Mouse (Mus musculus) midbrain, embryonic 14.5 days (tissue): ENCODE data around the gene Thtpa. TPM values are rescaled to one million over a fixed set of nuclear protein-coding genes. Genes with fewer than 3 reads are reported as not detected.

Source experiments
- polyA plus RNA-seq: library from polyadenylated mRNA; unstranded; fragments of >200 nt; fragmentation: Nextera tagmentation; extraction: Ambion mirVana; gene quantifications from 2 replicates; pipeline ENCODE4 v1.2.1, GENCODE M21; 2014

Gene Thtpa
- polyA plus RNA-seq, 1 experiment from 2014 or later = 33.7 TPM

Other genes with a start within 250 kb of the Thtpa start
- 6.0 and 9.4 TPM in 2 replicates for gene Homez, start 223.8 kb upstream of the Thtpa start, polyA plus RNA-seq
- gene Ppp1r3e, start 217.2 kb upstream of the Thtpa start, polyA plus RNA-seq = 2.1 and 4.4 TPM in 2 replicates
- 5.5 and 5.8 TPM in 2 replicates for gene Bcl2l2, start 211.4 kb upstream of the Thtpa start, polyA plus RNA-seq
- gene Gm20521, start 211.3 kb upstream of the Thtpa start, polyA plus RNA-seq = not detected in 2 replicates
- 171 and 206 TPM in 2 replicates for gene Pabpn1, start 202.3 kb upstream of the Thtpa start, polyA plus RNA-seq
- 110 and 304 TPM in 2 replicates for gene Slc22a17, start 181.7 kb upstream of the Thtpa start, polyA plus RNA-seq
- gene Efs, start 168.7 kb upstream of the Thtpa start, polyA plus RNA-seq = 10.2 and 18.3 TPM in 2 replicates
- gene Il25, start 162.1 kb upstream of the Thtpa start, polyA plus RNA-seq = not detected in 2 replicates
- 4.2 and 4.3 TPM in 2 replicates for gene Cmtm5, start 158.5 kb upstream of the Thtpa start, polyA plus RNA-seq
- gene Myh6, start 127.9 kb upstream of the Thtpa start, polyA plus RNA-seq = 0.98 and 1.7 TPM in 2 replicates
- gene Gm17428, start 117.9 kb upstream of the Thtpa start, polyA plus RNA-seq = not detected in 2 replicates
- gene Myh7, start 100.2 kb upstream of the Thtpa start, polyA plus RNA-seq = 5.4 and 7.7 TPM in 2 replicates
- 51.7 and 54.3 TPM in 2 replicates for gene Ngdn, start 79.3 kb upstream of the Thtpa start, polyA plus RNA-seq
- gene Zfhx2, start 2.5 kb upstream of the Thtpa start, polyA plus RNA-seq = 24.9 and 28.4 TPM in 2 replicates
- gene Ap1g2, start 11.8 kb downstream of the Thtpa start, polyA plus RNA-seq = 6.8 and 7.6 TPM in 2 replicates
- gene Jph4, start 22.2 kb downstream of the Thtpa start, polyA plus RNA-seq = 31.1 and 38.9 TPM in 2 replicates
- gene Dhrs2, start 127.2 kb downstream of the Thtpa start, polyA plus RNA-seq = 0.78 and 0.97 TPM in 2 replicates